17 mouse cellular contexts compared by ENCODE assay signal in genomic region chr11:75230272-75230760, GRCm38 (mm10).
"Had no signal": no experiment of that assay in that cellular context is flagged by ENCODE, and none has a peak within 500 bp of the region (broad histone marks: within the 10 kb centered on the region; RNA-seq: fewer than 3 reads in every experiment).

No protein-coding gene starts in this region.

- H3K9ac ChIP-seq: liver, postnatal 0 days; lung, embryonic 15.5 days; midbrain, embryonic 12.5 days; midbrain, embryonic 15.5 days; neural tube, embryonic 12.5 days; stomach, embryonic 15.5 days had no signal

- H3K4me1 ChIP-seq: stomach, embryonic 15.5 days had no signal

- ATAC-seq: liver, postnatal 0 days; lung, postnatal 0 days; midbrain, embryonic 15.5 days had no signal

- H3K27ac ChIP-seq: lung, embryonic 15.5 days; macrophage; midbrain, embryonic 12.5 days; midbrain, embryonic 15.5 days; neural tube, embryonic 12.5 days; stomach, embryonic 15.5 days; stomach, postnatal 0 days had no signal

- H3K27me3 ChIP-seq: midbrain, embryonic 15.5 days had no signal

- DNase-seq: liver, postnatal 0 days; lung, adult 2 months; lung, postnatal 14 days; lung, postnatal 36 days; right cerebral cortex, postnatal 14 days; thymus, adult 2 months; thymus, postnatal 25 days; thymus, postnatal 4 days had no signal

- H3K4me3 ChIP-seq: lung, embryonic 15.5 days; megakaryocyte, embryonic 14.5 days; midbrain, embryonic 12.5 days; midbrain, embryonic 15.5 days; neural tube, embryonic 12.5 days; stomach, embryonic 15.5 days had no signal

- H3K36me3 ChIP-seq: lung, embryonic 15.5 days; midbrain, embryonic 12.5 days; midbrain, embryonic 15.5 days; neural tube, embryonic 12.5 days; stomach, embryonic 15.5 days had no signal

- H3K9me3 ChIP-seq: lung, embryonic 15.5 days; midbrain, embryonic 12.5 days; midbrain, embryonic 15.5 days; neural tube, embryonic 12.5 days; stomach, embryonic 15.5 days had no signal

- H3K4me2 ChIP-seq: lung, embryonic 15.5 days; midbrain, embryonic 12.5 days; midbrain, embryonic 15.5 days; neural tube, embryonic 12.5 days; stomach, embryonic 15.5 days had no signal
